Mouse (Mus musculus) urinary bladder, postnatal 10 days (tissue): Measurements from ENCODE around the gene Nek1.

Experiments
- DNase-seq: peaks from one replicate; pipeline ENCODE4 v3.0.0; 2022; ENCODE audit warnings: low spot score

The Nek1 gene

DNA sequence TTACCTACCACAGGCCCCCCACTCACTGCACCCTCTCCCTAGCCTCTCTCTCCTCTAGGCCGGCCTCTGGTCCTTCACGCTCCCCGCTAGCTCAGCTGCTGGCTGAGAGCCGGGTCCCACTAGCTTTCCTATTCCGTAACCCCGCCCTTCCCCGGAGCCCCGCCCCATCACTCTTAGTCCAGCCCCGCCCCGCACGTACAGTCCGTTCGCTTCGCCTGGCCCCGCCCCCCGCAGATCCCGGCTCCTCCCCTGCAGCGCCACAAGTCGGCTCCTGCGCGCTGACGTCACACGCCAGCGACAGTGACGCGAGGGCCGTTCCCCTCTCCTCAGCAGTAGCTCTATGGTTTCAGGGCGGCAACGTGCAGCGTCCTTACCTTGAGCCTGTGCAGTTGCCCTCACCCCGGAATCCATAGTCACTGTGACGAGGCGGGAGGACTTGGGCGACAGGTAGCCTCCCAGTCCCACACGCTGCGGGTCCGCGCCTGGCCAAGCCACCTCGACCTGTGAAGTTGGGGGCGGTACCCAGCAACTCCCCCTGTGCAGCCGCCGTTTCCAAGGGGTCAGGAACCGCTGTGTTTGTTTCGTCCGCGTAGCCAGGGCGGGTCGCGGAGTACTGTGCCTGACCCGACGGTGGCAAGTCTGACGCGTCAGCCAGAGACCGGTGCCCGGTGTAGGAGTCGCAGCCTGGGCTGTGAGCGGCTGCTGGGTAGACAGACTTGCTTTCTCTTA is at the start of gene Nek1:
Nek1 (plus strand) TSS at position 286 of the 729 bp plus-strand sequence.
- DNase-seq, result peak; percentile 93

DNA sequence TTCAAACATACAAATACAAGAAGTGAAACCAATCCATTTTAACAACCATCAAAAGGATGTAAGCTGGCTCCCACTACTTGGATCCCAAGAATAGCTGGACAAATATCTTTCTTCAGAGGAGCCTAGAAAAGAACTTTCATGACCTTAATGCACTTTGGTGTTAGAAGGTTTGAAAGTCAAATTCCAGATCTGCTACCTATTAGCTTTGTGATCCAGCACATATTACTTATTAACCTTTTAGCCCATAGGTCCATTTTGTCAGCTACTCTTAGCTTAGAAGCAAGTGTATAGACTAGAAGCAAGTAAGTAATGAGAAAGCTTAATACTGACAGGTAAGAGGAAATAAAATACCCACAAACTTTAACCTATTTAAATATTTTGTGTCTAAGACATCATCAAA is 45.5 kb upstream of the Nek1 start:
- DNase-seq, result no peak

DNA sequence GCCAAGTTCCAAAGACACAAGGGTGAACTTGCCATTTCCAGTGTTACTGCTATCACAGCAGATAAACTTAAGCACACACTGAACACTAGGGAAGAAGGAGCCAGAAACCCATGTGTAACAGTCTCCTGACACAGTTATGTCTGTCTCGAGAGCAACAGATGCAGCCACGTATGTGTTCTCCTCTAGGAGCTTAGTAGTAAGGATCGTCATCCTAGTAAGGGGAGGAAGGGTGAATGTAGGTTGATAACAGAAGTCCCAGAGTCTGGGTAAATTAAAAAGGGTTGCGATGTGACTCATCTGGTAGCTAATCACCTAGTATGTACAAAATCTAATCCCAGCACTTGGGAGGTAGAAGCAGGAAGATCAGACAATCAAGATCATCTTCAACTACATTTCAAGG is 43.1 kb upstream of the Nek1 start:
- no peak for DNase-seq

DNA sequence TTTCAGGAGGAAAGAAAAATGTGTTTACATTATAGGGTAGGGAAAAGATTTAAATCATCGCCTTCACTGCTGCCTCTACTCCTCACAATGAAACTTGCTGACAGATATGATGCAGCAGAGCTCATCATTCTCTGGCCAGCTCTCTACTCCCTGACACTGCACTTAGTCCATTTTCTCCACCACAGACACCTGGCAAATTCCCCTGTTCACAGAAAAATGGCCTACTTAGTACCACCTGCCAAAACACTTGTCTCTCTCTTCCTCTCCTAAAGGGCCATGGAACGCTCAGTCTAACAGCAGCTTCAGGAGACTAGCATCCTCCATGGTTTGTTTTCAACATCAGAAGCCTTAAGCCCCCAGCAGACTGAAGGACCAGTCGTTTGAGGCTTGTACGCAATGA is 41.7 kb upstream of the Nek1 start:
- no peak for DNase-seq

DNA sequence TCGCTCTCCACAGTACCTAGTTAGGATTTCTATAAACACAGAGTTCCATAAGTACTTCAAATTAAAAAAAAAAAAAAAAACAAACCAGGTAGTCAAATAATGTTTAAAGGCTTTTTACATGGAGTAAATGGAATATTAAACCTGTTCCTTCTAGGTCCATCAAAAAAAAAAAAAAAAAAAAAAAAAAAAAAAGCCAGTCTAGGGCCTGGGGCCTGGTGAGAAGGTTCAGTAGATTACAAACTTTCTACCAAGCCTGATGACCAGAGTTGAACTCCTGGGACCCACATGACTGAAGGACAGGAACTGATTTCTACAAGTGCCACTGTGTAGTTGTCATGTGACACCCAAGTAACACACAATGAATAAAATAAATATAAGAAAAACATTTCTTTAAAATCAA is 41.2 kb upstream of the Nek1 start:
- DNase-seq, result no peak

DNA sequence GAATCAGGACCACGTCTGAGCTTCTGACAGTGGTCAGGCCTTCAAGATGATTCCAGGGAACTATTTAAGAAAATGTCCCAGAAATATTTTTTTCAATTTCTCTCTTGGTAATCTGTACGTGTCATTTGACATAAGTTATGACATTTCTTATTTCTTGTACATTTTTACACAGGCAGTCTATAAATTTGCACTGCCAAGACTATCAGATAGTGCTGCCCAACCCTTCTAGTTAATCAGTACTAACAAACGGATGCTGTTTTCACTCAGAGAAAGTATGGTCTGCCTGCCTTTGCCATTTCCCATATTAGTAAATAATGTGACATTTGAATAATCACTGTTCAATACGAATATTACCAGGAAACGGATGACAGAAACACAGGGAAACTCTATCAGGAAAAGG is 40.2 kb upstream of the Nek1 start:
- DNase-seq, result no peak

DNA sequence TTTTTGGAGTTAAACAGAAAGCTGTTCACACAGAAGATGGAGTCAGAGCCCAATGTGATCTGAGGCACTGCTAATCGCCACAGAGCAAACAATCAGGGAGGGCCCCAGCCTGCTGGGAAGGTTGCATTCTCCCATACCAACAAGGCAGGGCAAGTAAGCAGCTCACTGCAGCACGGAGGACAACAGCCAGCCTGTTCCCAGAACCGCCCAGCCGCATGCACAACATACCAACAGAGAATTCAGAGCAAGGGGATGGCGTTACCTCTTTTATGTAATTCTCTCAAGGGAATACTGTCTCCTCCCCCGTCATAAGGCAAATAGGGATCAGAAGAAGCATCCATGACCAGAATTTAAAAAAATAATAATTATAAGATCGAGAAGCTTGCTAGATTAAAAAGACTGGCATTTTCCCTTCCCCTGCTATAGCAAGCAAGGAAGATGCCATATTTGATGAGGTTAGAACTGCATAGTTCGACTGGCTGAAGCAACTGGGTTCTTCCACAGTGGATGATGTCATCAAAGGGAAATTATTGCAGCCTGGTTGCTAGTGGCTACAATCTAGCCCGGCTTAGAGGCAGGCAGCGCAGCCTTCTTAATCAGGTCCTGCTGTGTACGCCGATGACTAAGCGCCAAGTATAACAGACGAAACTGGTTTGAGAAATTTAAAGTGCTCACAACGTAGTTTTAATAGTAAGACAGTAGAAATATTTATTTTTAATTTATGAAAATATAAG is 38.5 kb upstream of the Nek1 start:
- peak; percentile 17 for DNase-seq

DNA sequence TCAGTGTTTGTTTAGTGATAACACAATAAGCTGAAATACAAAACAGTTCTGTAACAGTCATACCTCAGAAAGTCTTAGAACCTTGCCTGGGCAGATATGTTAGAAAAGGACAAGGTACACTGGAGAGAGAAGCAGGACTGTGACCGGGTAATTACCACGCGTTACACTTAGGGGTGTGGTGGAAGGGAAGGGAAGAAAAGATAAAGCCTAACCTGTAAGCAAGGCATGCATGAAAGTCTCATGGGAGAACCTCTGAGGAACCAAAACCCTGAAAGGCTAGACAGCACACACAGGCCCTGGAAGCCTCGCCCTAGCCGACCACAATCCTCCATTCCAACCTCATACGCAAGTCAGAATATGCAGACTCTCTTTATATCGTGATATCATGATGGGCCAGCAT is 36.1 kb upstream of the Nek1 start:
- DNase-seq, result no peak

DNA sequence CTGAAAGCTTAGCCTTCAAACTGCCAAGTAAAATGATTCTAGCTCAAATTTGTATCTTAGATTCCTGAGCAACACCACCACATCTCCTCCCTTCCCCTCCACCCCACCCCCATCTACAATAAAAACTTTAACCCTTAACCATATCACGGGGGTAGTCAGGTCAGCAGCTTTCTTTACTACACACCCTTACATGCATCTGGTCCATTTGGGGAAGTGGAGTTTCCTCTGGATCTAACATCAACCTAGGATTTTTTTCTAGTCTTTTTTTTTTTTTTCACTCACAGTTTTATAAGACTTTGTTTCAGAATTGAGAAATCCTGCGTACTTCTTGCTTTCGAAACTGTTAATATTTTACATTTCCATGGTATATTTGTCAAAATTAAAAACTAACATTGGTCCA is 30.2 kb upstream of the Nek1 start:
- no peak for DNase-seq

DNA sequence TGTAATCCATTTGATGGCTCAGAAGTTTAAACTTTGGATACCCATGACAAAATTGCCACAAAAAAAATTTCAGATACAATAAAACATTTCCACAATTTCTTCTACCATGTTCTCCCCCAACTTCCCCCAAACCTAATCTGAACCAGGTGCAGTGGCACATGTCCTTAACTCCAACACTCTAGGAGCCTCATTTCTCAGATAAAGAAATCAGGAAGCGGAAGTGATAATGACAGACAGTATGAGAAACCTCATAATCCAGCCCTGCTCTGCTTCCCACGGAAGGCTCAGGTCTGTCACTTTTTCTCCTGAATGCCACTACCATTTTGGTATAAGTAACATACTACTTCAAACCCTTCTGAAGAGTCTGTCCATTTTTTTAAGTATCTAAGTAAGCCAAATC is 29.1 kb upstream of the Nek1 start:
- no peak for DNase-seq

DNA sequence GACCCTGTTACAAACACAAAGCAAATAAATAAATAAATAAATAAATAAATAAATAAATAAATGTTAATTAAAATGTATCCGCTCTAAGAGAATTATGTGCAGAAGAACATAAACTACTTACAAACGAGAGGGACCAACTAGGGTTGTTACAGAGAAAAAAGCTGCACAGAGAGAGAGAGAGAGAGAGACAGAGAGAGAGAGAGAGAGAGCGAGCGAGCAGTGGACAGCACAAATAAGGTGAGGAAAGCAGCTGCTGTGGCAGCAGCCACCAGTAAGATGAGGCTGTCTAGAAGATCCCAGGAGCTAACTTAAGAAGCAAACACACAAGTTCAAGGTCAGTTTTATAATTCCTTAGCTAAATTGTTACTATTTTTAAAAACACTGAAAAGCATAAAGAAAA is 28.5 kb upstream of the Nek1 start:
- DNase-seq, result no peak

DNA sequence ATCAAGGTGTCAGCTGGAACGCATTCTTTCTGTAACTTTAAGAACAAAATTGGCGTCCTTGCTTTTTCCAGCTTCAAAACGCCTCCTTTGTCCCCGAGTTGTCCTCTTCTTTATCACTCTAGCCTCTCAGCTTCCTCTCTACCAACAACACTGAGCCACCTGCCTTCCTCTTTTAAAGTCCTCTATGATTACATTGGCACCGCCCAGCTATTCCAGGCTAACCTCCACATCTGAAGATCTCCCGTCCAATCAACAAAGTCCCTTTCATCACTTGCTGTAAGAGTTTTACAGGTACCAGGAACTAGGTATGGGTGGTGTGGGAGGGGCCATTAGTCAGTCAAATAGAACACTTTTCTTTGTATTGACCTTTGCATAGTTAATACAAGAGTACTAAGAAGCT is 27.7 kb upstream of the Nek1 start:
- no peak for DNase-seq

DNA sequence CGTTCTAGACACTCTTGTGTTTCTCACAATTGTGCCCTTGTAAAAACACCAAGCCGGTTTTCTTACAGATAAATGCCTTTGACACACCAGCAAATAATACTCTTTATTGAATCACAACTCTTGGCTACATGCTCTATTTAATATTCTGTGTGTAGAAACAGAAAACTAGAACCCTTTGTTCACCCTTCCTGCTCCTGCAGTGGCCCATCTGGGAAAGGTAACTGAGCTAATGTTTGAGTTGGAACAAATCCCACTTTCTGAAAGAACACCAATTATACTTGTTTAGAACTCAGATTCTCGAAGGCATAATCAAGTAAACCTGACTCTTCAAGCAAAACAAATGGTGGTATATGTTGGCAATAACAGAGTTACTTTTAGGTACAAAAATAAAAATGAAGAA is 27.3 kb upstream of the Nek1 start:
- DNase-seq, result no peak

DNA sequence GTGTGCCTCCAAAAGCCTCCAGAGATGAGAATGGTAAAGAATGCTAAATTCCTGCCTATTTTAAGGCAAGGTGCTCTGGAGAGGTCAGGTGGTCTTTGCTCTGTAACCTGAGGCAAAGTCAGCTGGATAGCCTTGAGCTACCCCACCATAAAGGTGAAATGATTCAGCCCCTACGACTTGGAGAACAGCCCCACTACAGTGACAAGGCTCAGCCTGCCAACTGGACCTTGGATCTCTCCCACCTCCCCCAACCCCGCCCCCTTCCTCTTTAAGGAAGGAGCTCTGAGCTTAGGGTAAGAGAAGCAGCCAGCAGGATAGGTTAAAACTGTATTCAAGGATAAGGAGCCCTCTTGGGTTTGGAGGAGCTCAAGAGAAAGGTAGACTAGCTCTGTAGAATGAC is 23.9 kb upstream of the Nek1 start:
- no peak for DNase-seq

DNA sequence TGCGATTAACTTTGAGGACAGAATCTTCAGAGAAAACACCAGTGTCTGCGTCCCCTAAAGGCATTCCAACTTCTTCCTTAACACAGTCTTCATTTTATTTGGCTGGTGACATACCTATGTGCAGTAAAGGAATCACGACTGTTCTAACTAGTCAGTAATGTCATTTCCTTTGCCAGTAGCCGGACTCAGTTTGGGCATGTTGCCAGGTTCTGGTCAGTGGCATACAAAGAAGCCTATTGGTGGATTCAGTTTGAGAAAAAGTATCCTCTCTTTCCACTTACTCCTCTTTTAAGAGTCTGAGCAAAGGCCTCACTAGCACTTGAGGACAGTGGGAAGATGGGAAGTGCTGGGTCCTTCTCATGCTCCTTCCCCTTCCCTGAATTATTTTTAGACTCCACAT is 21.2 kb upstream of the Nek1 start:
- DNase-seq, result no peak

DNA sequence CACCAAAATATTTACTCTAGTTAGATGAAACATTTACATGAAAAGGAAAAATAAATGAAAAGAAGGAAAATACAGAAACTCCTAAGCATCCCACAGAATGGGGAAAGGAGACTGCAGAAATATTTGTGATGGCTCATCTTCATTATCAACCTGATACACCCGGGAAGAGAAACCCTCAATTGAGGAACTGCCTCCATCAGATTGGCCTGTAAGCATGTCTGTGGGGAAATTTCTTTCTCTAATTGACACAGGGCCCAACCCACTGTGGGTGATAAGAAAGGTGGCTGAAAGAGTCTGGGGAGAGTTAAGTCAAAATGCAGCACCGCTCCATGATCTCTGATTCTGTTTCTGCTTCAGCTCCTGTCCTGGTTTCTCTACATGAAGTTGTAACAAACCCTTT is 19.5 kb upstream of the Nek1 start:
- DNase-seq, result no peak

DNA sequence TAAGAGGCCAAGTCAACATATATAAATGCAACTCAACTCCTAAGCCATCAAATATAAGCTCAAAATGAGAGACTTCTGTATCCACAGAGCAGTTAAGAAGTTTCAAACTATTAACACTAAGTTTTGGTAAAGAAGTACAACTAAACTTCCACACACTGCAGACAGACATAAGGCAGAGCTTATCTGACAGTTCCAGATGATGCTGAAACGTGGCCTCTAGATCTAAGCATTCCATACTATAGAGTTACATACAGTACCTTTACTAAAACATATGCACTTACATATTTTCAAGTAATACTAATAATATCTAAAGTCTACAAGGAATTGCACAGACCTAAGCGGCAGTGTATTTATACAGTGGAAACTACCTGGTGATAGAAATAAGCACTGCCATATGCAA is 18.2 kb upstream of the Nek1 start:
- no peak for DNase-seq

DNA sequence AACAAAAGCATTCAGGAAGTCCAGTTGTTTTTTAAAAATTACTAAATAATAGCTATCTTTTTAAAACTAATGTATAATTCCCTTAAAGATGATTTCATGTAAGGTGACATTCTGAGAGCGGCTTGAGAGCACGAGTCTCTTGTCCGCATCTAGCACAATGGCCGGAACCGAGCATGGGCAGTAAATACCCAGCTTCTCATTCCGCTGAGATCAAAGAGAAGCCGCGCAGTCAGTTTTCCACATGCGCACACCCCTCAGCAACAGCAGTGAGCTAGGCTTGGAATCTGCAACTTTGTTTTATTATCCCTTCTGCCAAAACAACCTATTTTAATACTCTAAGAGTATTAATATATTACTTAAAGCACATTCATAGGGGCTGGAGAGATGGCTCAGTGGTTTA is 16.2 kb upstream of the Nek1 start:
- no peak for DNase-seq

DNA sequence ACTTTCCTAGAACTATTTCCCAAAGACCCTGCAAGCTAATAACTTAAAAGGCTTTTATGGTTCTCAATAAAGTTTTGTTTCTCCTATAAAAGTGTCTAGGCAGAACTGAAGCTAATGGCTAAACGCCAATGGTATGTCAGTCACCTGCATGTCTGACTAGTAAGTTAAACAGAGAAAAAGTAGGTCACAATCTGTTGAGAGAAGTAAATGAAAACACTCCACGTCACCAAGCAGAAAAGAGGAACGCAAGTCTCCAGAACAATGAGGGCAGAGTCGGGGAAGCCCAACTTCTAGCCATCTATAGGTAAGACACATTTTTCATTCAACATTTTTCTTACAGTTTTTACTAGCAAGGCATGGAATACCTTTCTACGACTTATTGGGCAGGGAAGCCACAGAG is 14.5 kb upstream of the Nek1 start:
- no peak for DNase-seq

DNA sequence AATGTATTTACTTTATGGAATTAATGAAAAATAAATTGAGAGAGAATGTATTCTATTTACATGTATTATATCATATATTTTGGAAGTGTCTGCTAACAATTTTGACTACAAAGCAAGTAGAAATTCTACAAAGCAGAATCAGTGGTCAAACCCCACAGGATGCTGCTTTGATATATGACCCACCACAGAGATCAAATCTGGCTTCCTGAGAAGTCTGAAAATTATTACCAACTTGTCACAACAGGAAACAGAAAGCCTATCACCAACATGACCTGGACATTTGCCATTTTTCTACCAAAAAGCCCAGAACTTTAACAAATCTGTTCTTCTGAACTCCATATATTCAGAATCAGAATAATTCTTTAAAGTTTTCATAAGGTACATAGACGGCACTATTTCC is 11.6 kb upstream of the Nek1 start:
- no peak for DNase-seq

DNA sequence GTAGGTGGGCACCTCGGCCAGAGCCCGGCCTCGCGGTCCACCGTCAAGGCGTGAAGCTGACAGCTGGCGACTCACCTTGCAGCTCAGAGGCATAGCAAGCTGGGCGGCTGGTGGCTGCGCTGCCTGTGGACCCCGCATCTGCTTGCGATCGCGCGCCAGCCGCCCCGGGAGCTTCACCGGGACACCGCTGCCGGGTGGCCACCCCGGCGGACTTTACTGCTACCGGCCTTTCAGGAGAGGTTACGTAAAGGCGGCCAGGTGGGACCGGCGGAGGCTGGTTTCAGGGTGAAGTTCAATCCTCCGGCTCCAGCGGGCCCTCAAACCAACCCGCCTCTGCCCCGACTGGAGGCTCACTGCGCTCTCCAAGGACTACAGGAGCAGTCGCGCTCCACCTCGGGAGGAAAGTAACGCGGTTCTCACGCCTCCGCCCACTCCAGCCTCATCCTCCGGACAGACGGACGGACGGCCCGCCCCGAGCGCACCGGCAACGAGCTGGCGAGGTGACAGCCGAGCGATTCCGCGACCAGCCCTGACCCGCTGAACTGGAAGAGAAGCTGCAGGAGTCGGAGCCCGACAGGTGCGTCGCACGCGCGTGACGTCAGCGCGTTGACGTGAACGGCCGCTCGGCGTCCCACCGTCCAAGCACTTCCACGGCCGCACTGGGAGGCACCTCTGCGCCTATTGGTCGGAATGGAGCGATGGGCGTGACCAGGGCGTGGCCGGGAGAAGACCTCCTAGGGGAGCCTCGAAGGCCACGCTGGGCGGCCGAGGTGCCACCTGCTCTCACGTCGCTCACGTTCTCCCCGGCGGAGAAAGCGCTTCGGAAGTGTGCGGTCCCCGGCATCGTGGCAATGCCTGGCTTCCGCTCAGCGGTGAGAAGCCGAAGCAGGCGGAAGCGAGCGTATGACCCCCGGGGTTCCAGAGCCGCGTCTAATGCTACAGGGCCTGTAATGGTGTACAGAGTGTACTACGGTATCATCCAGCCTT is 10.0 kb upstream of the Nek1 start, which contains the start of gene Clcn3:
Clcn3 (minus strand) TSS at position 600 of the 987 bp plus-strand sequence.
- peak; percentile 91 for DNase-seq

DNA sequence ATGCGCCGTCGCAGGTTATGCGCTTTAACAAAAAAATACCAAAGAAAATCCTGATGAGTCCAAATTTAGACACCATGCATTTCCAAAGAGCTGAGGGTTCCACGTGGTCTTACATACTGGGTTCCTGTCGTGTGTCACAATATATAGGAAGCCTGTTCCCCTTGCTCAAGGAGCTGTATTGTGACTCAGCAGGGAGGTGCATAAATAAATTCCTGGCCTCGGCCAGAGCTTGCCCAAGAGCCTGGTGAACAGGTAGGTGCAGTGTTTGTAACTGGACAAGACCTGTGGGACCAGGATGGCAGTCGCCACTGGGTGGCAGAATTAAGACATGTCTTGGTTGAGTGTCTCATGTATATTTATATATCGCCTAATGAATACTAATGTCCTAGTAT is 9.3 kb upstream of the Nek1 start:
- peak; percentile 16 for DNase-seq
